Mouse (Mus musculus): ENCODE measurements around the gene Nicn1.

DNA sequence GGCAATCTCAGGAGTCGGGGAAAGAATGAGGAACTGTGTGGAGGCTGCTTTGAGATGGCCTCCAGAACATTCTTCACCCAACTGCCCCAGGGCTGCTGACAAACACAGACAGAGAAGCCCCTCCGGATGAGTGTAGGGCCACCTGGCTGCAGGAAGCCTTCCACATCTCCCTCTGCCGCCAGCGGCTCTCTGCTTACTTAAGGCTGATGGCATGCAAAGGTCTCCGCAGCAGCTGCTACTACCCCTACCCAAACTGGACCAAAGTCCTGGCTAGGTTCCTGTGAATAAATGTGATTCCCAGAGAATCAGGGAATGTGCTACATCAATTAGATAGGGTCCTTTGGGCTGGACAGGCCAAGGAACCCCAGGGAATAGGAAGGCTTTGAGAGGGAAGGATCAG is 17.5 kb upstream of the Nicn1 start:
- TF ChIP-seq POLR2A (IDR thresholded peaks at IDR 0.05; ENCODE audit: extremely low read depth, insufficient read depth, low read length), result no peak
- TF ChIP-seq CTCF (IDR thresholded peaks at IDR 0.05; ENCODE audit: extremely low read depth, insufficient read depth, low read length), result no peak
